Mouse (Mus musculus): ENCODE measurements at regions not wholly inside any gene's neighbourhood (a gene's known extent, or its start where the extent isn't known, plus 50 kb on each side); places are given as distances from the start of the nearest gene placed in this dataset.

DNA sequence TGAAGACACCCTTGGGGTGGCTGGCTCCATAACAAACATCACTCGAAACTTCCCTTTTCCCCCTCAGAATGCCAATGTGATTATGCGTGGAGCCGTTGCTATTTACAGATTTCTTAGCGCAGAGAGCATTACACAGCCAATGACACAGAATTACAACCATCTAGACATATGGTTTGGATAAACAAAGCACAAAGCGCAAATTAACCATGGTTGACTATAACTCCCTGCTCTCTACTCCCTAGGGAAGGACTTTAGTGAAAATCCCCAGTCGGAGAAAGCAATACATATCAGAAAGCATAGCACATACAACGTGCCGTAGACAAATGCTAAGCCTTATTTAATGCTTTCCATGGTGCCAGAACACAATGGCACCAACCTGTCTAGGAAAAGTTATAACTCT lies 131.8 kb downstream of the Tshz3 start:
- DNase-seq (ENCODE audit: low spot score), result no peak

DNA sequence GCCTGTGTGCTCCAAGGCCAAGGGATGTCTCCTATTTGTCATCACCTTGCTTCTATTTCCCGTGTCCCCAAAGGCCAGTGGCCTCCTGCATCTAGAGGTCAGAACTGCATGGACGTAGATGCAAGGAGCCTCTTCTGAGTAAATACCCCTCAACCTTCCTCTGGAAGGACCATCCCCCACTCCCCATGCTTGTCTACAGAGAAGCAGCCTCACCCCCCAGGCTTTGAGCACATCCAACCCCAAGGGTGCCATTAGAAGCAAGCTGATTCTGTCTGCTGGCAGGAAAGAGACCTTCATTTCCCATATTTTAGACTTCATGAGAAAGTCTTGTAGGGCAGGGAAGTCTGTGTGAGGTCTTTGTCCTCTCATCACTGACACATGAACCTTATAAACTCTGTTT lies 132.2 kb downstream of the Tshz3 start:
- no peak for DNase-seq (ENCODE audit: low spot score)

DNA sequence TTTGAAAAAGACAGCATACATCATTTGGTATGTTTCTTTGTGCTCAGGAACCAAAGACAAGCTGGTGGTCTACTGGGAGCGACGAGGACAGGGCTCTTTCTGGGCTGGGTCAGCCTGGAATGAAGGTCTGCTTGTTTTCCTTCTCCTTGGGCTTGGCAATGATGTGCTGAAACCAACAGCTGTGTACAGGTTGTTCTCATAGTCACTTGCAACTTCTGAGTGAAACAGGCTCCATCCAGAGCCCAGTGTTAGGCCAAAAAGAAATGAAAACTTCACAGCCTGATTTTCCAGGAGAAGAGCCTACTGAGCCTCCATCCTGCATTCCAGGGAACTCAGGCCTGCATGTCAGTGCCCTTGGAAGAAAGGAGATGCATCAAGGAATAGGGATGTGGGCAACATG lies 150.4 kb downstream of the Tshz3 start:
- no peak for DNase-seq (ENCODE audit: low spot score)

DNA sequence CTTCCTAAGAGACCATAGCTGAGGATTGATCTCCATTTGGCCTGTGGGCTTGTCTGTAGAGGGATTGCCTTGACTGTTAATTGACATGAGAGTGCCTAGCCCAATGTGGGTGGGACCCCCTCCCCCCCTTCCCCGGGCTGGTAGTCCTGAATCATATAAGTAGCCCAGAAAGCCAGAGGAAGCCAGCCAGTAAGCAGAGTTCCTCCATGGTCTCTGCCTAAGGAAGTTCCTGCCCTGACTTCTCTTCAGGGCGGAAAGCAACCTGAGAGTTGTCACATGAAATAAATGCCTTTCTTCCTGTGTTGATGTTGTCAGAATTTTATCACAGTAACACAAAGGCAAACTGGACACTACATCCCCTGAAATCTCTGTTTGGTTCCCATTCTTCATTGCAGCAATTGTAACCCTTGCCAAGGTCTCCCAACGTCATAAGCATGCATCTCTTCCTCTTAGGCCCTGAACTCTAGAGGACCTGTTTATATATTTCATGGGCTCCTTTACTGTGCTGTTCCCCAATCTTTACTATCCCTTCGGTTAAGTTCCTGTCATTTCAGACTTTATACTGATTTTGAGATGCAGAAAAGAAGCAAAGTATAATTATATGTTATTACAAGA lies 153.5 kb downstream of the Tshz3 start:
- no peak for DNase-seq (ENCODE audit: low spot score)

DNA sequence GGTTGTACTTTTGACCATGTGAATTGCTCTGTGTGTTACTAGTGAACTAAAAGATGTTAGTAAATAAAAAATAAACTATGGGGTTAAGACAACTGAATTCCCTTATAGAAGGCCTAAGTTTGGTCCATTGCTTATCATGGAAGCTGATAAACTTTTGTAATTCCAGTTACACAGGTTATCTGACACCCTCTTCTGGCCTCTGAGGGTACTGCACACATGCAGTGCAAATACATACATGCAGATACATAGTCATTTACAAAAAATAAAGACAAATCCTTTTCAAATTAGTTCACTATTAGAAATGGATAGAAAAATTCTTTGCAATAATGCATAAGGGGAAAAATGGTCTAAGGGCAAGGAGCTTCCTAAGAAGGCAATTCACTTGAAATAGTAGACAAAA lies 156.4 kb downstream of the Tshz3 start:
- no peak for DNase-seq (ENCODE audit: low spot score)

DNA sequence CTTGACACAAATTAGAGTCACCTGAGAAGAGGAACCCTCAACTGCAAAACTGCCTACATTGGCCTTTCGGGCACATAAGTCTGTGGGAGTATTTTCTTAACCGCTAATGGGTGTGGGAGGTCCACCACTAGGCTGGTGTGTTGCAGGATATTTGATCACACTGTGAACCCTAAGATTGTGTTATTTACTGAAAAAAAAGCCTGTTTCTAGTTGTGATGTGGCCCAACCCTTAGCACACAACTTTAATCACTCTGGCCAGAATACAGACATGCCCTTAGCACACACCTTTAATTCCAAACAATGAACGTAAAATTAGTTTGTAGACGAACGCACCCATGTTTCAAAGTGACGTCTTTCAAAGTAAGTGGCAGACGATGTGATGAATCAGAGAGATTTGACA lies 161.5 kb downstream of the Tshz3 start:
- DNase-seq (ENCODE audit: low spot score), result no peak

DNA sequence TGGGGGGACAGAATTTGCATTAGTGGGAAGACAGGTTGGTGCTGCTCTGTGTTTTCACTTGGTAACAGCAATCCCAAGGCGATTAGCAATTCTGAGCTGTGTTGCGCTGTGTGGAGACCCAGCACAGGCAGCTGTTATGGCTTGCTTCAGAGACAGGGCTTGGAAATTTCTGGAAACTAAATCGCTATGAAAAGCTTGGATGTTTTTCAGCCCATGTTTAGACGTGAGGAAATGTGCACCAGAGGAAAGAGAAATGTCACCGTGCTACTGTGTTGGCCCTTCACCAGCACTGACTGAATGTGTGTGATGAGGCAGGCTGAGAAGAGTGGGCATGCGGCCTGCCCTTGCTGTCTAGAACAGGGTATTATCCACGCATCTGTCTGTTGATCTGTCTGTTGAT lies 164.6 kb downstream of the Tshz3 start:
- no peak for DNase-seq (ENCODE audit: low spot score)

DNA sequence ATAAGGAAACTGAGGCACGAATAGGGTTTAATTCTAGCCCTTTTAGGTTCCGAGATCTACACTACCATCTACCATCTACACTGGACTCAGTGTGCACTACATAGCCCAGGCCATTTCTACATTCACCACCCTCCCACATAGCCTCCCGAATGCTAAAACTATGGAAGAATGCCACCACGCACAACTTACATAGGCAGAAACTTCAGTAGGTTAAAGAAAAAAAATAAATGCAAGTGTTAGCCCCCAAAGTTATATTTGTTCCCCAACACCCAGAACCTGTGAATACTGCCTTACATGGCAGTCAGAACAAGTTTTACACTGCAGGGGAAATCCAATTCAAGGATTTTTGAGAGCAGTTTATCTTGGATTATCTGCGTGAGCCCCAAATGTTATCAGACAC lies 165.8 kb downstream of the Tshz3 start:
- DNase-seq (ENCODE audit: low spot score), result no peak

DNA sequence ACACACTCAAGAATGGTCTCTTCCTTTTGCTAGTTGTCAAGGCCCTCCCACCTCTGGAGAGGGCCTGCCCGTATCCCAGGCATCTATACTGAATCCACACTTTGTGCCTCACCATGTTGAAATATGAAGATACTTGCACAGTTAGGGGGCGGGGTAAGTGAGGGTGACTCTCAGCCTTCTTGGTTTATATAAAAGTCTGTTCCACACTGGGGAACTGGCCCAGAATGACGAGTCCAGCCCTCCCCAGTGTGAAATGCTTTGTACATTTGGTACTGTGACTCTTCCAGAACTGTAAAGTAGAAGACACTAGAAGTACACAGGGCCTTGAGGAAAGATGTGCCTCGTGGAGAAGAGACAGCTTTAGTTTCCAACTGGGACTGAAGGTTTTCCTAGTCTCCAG lies 166.8 kb downstream of the Tshz3 start:
- DNase-seq (ENCODE audit: low spot score), result no peak

DNA sequence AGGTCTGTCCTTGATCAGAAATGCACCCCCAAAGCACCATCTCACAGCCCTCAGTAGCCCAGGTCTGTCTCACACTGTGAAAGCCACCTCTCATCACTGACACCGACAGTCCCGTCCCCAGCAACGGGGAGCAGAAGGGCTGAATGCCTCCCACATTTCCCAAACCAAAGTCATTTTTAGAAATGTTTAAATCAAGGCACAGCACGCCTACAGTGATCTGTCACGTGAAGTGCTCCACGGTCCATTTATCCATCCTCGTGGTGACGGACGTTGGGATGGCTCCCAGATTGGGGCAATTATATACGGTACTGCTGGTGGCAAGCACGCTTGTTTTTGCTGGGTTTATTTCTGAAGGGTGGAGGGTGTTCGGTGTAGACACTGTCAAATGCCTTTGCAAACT lies 168.7 kb downstream of the Tshz3 start:
- DNase-seq (ENCODE audit: low spot score), result no peak

DNA sequence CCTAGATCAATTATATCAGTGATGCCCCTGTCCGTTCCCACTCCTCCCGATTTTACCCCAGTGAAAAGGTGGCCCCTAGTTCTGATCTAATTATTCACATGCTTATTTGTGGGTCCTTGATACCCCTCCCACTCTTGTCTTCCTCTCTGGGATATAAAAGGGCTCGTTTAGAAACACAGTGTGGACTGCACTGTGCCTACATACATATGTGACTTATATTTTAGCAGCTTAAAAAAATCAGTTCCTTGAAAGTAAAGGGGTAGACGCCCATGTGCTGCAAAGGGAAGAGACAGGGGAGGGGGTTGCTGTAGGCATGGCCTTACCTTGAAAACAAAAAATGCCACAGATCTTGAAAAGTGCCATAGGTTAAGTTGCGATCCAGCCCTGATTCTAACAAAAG lies 176.1 kb downstream of the Tshz3 start:
- DNase-seq (ENCODE audit: low spot score), result no peak

DNA sequence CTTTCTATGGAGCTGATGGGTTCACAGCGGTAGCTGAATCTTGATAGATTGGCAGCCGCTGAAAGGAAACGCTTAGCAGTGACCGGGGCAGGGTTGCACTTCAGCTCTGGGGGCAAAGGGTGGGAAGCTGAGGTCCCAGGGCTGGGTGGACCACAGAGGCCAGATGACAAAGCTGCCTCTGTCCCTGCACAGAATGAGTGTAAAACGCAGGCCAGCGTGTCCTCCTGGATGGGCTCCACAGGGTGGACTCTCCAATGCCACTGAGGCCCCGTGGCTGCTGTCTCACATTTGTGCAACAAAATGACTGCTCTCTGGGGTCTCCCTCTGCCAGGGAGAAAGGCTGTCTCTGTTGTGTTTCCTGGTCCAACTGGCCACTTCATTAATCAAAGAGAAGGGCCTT lies 179.8 kb downstream of the Tshz3 start:
- no peak for DNase-seq (ENCODE audit: low spot score)

DNA sequence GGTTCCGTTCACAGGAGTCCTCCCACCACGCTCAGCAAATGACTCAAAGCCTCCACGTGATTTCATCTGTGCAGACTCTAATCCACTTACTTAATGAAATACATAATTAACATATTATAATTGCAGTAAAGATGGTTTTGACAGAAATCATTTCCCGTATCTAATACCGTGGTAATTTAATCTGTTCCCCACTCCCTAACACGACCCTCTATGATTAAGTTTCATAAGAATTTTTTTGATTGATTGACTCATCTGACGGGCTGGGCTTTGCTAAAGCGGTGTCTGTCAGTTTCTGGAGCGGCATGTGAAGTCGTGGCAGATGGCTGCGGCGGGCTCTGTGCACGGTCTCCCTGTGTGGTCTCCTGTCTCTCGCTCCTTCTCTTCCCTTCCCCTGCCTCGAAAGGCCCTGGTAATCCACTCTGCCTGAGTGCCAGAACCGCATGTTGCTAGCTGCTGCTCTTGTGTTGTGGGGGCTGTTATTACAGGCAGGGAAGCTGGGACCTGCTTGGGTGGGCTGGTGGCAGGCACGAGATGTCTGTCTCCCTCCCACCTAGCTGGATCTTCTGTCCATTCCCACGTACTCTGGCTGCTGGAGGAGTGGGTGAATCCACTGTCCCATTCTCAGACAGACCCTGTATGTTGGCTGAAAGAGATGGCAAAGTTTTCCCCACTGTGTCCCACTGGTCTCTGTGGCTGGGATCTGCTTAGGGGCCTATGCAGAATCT lies 195.0 kb downstream of the Tshz3 start:
- DNase-seq (ENCODE audit: low spot score), result no peak

DNA sequence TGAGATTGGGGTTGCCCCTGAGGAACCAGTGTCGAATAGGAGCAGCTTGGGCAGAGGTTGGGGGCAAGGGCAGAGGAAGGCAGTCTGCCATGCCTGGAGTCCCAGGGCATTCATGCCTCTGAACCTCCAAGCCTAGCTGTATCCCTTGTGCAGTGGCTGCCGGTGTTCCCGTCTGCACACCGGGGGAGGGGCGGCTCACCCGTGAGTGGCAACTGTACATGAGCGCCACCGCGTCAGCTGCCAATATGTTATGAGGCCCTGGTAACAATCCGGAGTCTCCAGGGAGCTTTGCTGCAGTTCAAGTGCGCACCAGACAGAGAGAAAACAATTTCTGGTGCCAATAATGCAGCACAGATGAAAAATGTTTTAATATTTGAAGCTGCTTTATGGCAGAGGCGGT lies 198.4 kb downstream of the Tshz3 start:
- DNase-seq (ENCODE audit: low spot score), result no peak

DNA sequence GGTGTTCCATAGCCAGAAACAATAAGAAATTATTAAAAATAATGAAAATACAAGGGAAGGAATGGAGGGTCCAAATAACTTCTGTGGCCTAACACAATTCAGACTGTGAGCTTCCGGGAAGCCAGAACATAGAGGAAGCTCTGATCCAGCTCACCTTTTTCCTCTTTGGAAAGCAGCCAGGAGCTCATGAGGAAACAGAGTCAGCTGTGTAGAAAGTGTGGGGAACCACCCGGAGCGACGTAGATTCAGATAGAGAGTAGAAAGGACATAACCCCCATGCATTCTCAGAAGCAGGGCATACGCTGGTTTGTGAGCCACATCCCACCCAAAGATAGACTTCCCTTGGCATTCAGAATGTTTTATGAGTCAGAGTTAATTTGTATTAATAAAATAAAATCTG lies 203.6 kb downstream of the Tshz3 start:
- no peak for DNase-seq (ENCODE audit: low spot score)

DNA sequence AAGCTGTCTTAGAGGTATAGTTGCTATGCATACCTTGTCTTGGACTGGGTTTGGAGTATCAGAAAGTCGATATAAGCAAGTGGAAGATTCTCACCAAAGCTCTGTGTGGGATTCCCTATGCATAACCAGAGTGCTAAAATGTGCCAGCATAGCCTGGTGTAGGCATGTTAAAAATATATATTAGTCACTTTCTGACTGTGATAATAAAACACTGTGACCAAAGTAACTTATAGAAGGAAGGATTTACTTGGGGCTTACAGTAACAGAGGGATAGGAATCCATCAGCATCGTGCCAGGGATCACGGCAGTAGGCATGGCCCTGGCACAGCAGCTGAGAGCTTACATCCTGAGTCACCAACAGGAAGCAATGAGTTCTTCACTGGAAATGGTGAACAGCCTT lies 215.4 kb downstream of the Tshz3 start:
- no peak for DNase-seq (ENCODE audit: low spot score)

DNA sequence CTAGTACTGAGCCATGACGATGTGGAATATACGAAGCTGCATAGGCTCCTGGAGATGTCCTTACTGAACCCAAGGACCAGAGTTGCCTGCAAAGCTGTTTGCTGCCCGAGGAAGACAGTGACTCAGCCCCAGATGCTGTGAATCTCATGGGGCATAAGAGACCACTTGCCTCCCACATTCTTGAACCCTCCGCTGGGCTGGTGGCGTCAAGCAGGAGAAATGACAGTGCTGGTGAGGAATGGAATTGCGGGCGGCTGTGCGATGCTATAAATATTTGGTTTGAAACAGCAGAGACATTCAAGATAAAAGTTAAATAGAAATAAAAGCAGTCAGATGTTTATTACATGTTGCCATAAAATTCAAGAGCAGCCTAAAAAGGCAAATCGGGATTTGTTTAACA lies 216.3 kb downstream of the Tshz3 start:
- no peak for DNase-seq (ENCODE audit: low spot score)

DNA sequence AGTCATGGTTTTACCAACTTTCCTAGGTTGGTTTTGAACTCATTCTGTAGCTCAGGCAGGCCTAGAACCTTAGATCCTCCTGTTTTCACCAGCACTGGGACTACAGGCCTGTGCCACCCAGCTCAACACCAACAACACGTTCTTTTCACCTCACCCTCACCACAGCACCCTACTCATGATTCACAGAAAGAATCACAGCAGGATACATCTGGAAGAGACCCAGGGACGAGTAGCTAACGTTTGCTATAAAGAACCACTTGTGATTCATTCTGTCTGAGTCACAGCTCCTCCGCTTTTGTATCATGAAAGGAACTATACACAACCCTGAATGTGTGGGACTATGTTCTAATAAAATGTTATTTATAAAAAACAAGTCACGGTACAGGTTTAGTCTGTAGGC lies 217.3 kb downstream of the Tshz3 start:
- no peak for DNase-seq (ENCODE audit: low spot score)

DNA sequence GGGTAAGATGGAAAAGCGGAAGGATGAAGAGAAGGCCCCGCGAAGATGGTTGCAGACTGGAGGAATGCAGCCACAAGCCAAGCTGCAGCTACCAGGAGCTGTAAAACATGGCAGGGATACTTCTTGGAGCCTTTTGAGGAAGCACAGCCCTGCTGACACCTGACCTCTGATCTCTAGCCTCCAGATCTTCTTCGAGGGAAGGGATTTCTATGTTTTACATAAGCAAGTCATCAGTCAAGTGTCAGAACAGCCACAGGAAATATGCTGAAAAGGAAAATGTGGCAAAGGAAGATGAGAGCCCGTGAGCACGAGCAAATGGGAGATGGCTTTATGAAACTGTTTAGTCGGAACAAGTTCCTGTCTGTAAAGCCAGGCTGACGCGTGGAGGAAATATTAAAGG lies 219.1 kb downstream of the Tshz3 start:
- DNase-seq (ENCODE audit: low spot score), result no peak

DNA sequence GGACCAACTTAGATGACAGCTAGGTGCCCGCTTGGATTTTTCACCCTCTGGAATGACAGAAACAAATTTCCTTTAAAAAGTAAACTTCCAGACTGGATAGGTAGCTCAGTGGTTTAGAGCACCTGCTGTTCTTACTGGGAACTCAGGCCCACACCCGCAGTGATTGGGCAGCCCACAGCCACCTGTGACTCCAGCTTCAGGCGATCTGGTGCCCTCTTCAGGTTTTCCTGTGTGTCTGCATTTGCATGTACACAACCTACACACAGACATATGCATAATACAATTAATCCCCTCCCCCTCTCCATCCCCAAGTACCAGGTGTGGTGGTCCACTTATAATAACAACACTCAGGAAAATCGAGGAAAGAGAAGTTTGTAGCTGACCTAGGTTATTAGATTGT lies 221.5 kb downstream of the Tshz3 start:
- no peak for DNase-seq (ENCODE audit: low spot score)

DNA sequence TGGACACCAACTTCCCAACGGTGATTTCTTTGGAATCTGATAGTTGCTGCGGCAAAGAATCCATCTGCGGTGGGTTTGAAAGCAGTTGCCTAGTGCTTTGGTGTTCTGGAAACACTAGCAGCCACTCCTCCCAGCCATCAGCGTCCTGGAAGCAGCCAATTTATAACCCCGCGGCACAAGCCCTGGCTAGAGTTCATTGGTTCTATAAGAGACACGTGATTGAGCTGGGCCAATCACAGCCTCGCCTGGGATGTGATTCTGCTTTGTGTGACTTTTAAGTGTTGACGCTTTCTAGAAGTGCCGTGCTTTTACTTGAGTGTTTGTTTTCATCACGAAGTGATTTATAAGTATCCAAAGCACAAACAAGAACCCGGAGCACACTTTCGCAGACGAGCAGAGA lies 223.1 kb downstream of the Tshz3 start:
- DNase-seq (ENCODE audit: low spot score), result no peak

DNA sequence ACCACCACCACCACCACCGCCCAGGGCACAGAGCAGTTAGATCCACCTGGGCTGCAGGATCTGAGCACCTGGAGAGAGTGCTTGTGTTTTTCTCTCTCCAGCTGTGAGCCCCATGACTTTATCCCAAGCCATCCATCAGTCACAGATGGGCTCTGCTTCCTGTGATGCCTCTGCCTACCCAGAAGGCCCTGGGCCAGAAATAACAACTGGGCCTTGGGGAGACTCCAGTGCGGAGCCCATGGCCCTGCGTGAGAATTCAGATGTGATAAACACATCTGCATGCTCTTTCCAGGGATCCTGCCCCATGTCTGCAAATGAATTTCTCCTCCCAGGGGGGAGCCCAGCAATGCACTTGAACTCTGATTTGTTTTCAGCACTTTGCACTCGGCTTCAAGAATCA lies 235.6 kb downstream of the Tshz3 start:
- DNase-seq (ENCODE audit: low spot score), result no peak

DNA sequence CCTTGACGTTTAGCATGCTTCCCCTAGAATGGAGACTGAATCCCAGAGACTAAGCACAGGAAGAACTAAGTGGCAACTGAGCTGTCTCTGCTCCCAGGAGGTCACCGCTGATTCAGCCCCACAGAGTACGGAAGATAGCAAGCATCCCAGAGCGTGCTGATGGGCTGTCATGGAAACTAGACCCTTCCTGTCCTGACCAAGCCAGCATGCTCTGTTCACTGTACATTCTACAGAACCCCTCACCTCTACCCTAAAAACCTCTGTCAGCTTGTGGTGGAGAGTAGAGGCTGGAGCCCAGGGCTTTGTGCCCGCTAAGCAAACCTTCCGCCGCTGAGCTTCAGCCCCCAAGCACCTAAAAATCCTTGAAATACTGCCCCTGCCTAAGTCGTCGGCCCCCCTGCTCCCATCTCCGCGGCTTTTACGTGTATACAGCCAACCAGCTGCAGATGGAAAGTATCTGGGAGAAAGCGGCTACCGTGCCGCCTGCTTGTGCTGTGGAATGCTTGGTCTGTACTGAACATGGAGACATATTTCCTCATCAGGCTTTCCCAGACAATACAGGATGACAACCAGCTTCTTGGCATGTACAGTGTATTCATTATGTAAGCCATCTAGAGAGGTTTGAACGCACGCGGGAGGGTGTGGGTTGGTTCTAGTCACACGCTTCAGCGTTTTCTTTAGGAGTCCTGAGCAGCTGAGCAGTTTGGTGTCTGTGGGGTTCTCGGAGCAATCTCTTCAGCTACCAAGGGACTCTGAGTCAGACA lies 237.1 kb downstream of the Tshz3 start:
- DNase-seq (ENCODE audit: low spot score), result no peak
